In the genomic region with DNA sequence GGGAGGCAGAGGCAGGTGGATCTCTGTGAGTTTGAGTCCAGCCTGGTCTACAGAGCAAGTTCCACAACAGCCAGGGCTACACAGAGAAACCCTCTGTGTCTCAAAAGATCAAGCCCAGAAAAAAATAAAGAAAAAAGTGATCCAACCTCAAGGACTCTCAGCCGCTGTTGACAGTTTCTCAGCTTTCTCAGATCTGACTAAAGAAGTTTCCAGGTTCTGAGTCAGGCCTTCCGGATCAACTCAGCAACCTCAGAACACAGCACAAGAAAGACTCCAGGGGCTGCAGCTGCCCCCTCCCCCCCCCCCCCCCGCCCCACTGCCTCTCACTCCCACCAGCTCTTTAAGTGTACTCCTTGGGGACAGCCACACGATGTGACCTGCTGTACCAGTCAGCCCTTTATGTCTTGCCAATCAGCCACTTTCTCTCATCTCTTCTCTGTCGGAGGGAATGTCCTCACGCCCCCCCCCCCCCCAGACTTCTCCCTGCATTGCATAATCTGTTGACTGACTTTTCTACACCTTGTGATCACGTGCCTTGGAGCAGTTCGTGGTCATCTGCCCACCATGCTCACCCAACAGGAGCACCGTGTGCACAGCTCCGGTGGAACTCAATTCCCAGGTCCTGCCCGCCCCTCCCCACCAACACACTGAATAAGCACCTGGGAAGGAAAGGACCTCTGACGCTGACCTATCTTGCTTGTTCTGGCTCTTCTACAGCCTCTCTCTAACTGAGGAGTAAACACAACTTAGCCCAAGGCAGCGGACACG, we compare ENCODE assay signal across 32 mouse cellular contexts. TPM values are rescaled to one million over a fixed set of nuclear protein-coding genes. Genes with fewer than 3 reads are reported as not detected.
"Had no signal": no experiment of that assay in that cellular context is flagged by ENCODE, and none has a peak within 500 bp of the region (broad histone marks: within the 10 kb centered on the region; RNA-seq: fewer than 3 reads in every experiment).

No protein-coding gene starts in this region.

- H3K9me3 ChIP-seq: limb, embryonic 12.5 days; limb, embryonic 15.5 days; liver, embryonic 12.5 days; liver, embryonic 15.5 days; midbrain, embryonic 13.5 days had no signal

- H3K27me3 ChIP-seq: limb, embryonic 12.5 days; limb, embryonic 15.5 days; liver, embryonic 15.5 days; midbrain, embryonic 13.5 days; neural tube, embryonic 13.5 days had no signal

- H3K36me3 ChIP-seq: limb, embryonic 12.5 days; limb, embryonic 15.5 days; liver, embryonic 12.5 days; liver, embryonic 15.5 days; midbrain, embryonic 13.5 days; neural tube, embryonic 13.5 days had no signal

- ATAC-seq: inflammation-experienced regulatory T-cells, adult 6 months; intestine, embryonic 16.5 days; liver, embryonic 12.5 days; midbrain, embryonic 13.5 days had no signal

- H3K9ac ChIP-seq: limb, embryonic 12.5 days; limb, embryonic 15.5 days; liver, embryonic 12.5 days; liver, embryonic 15.5 days; lung, embryonic 14.5 days; midbrain, embryonic 13.5 days; neural tube, embryonic 13.5 days had no signal

- H3K4me3 ChIP-seq: left cerebral cortex, adult 2 months; limb, embryonic 12.5 days; limb, embryonic 15.5 days; liver, embryonic 12.5 days; liver, embryonic 15.5 days; midbrain, embryonic 13.5 days; myocyte; neural tube, embryonic 13.5 days had no signal

- H3K4me2 ChIP-seq: limb, embryonic 12.5 days; limb, embryonic 15.5 days; liver, embryonic 12.5 days; liver, embryonic 15.5 days; lung, embryonic 14.5 days; midbrain, embryonic 13.5 days; neural tube, embryonic 13.5 days had no signal

- H3K27ac ChIP-seq: kidney, postnatal 0 days; left cerebral cortex, adult 2 months; limb, embryonic 12.5 days; limb, embryonic 15.5 days; liver, embryonic 12.5 days; liver, embryonic 15.5 days; midbrain, embryonic 13.5 days; neural tube, embryonic 13.5 days had no signal

- DNase-seq: kidney, adult 2 months; kidney, postnatal 25 days; layer of hippocampus, postnatal 36 days; left cerebral cortex, postnatal 4 days; lung, embryonic 14.5 days; lung, postnatal 4 days; retina, postnatal 1 day; right cerebral cortex, postnatal 25 days; spleen, adult 18-20 months; thymus, adult 18-20 months; thymus, postnatal 36 days had no signal

- H3K4me1 ChIP-seq: limb, embryonic 15.5 days; midbrain, embryonic 13.5 days; neural tube, embryonic 13.5 days had no signal

RNA-seq across cellular contexts. Expression of a gene that starts 14.1 kb away (rescaled TPM):
- total RNA-seq: layer of hippocampus, adult 8-10 months; layer of hippocampus, postnatal 10 days; layer of hippocampus, postnatal 36 days; left cerebral cortex, adult 2 months; left cerebral cortex, postnatal 14 days; left cerebral cortex, postnatal 4 days; megakaryocyte progenitor cell, adult 5-6 weeks; megakaryocyte-erythroid progenitor cell, adult 5-6 weeks; neutrophil, adult 5-6 weeks had no signal
- polyA plus RNA-seq: inflammation-experienced regulatory T-cells, adult 6 months; intestine, embryonic 16.5 days; kidney, embryonic 14.5 days; kidney, postnatal 0 days; large intestine, adult 2 months; limb, embryonic 12.5 days; limb, embryonic 15.5 days; liver, embryonic 12.5 days; liver, embryonic 15.5 days; lung, embryonic 14.5 days; midbrain, embryonic 13.5 days; myocyte; neural tube, embryonic 13.5 days; stomach, embryonic 16.5 days; urinary bladder, adult 2 months had no signal

RNA-seq across cellular contexts. Expression of a gene that starts 29.7 kb away (rescaled TPM):
- total RNA-seq: megakaryocyte progenitor cell, adult 5-6 weeks; megakaryocyte-erythroid progenitor cell, adult 5-6 weeks; neutrophil, adult 5-6 weeks had no signal
- polyA plus RNA-seq: inflammation-experienced regulatory T-cells, adult 6 months had no signal
